Mouse (Mus musculus): Measurements from ENCODE around the gene Mrpl21. TPM values are rescaled to one million over a fixed set of nuclear protein-coding genes. Genes with fewer than 3 reads are reported as not detected.

Gene Mrpl21
- polyA plus RNA-seq, 1 experiment from 2014 or later = 104 TPM

DNA sequence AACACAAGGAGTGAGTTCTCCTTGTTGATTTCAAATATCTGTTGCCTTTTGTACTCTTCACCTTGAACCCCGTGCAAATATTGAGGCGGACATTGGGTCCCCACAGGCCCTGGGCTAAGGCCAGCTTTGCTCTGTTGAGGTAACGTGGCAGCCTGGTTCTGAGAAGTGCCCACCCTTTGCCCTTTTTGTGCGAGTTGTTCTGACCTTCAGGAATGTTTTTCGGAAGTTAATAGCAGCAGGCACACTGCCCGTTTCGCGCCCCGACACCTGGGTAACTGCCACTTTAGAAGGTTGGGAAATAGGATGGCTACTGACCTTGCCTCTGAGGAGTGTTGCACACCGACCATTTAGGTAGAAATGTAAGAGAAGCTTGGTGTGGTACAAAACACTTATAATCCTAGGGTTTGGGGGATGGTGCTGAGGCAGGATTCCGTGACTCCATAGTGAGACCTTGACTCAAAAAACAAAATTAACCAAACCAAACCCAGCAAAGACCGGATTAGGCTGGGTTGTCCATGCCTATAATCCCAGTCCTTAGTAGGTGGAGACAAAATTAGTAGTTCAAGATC, 43.9 kb downstream of the Mrpl21 start:
- peaks cover 18% of the 10 kb centered on the region for H3K27me3 ChIP-seq (ENCODE audit: control insufficient read depth, insufficient read depth, low read length)
- peaks cover 10% of the 10 kb centered on the region; the same call in 1 of the 2 replicates for H3K4me1 ChIP-seq (ENCODE audit: control insufficient read depth, insufficient read depth, low read length)
- 88% methylated on average over 12 of the region's 12 CpGs for WGBS
- H3K9me3 ChIP-seq (ENCODE audit: control insufficient read depth, low read length) = no peaks in the 10 kb centered on the region
- ATAC-seq (ENCODE audit: low read depth) = no peak
- H3K4me2 ChIP-seq (ENCODE audit: low read depth, low read length) = peak overlapping the region; percentile 57; the same call in 1 of the 2 replicates
- no peak overlapping the region for H3K27ac ChIP-seq (ENCODE audit: low read depth, low read length)
- H3K4me3 ChIP-seq (ENCODE audit: low read depth, low read length) = no peak overlapping the region
- H3K36me3 ChIP-seq (ENCODE audit: control insufficient read depth, insufficient read depth, low read length) = no peaks in the 10 kb centered on the region
- H3K9ac ChIP-seq (replicated peaks; ENCODE audit: low read depth, low read length) = no peak overlapping the region

DNA sequence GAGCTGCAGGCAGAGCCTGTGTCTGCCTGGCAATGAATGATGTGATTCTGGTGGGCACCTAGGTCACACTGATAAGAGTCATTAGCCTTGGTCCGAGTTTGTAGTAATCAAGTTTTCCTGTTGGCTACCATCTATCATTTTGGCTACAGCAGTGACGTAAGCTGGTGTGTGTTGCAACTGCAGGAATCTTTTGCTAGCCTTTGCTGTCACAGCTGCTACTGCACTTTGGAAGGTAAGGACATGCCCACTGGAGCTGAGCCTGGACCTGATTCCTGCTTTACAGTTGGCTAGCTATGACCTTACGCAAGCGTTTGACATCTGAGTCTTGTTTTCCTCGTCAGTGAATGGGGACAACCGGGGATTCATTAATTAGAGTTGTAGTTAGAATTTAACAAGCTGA, 50.5 kb downstream of the Mrpl21 start:
- Histone ChIP-seq H3K4me2 (ENCODE audit: low read depth, low read length) (no peak overlapping the region), H3K9me3 (ENCODE audit: control insufficient read depth, low read length) (no peaks in the 10 kb centered on the region), H3K27ac (ENCODE audit: low read depth, low read length) (no peak overlapping the region), H3K9ac (replicated peaks; ENCODE audit: low read depth, low read length) (no peak overlapping the region), H3K4me3 (ENCODE audit: low read depth, low read length) (no peak overlapping the region), H3K4me1 (ENCODE audit: control insufficient read depth, insufficient read depth, low read length) (0 out of 2 replicates have a peak, but pooled peaks cover 5% of the 10 kb centered on the region), H3K27me3 (ENCODE audit: control insufficient read depth, insufficient read depth, low read length) (no peaks in the 10 kb centered on the region), H3K36me3 (ENCODE audit: control insufficient read depth, insufficient read depth, low read length) (no peaks in the 10 kb centered on the region)
- WGBS = 60% methylated on average over 6 of the region's 6 CpGs
- no peak for ATAC-seq (ENCODE audit: low read depth)

DNA sequence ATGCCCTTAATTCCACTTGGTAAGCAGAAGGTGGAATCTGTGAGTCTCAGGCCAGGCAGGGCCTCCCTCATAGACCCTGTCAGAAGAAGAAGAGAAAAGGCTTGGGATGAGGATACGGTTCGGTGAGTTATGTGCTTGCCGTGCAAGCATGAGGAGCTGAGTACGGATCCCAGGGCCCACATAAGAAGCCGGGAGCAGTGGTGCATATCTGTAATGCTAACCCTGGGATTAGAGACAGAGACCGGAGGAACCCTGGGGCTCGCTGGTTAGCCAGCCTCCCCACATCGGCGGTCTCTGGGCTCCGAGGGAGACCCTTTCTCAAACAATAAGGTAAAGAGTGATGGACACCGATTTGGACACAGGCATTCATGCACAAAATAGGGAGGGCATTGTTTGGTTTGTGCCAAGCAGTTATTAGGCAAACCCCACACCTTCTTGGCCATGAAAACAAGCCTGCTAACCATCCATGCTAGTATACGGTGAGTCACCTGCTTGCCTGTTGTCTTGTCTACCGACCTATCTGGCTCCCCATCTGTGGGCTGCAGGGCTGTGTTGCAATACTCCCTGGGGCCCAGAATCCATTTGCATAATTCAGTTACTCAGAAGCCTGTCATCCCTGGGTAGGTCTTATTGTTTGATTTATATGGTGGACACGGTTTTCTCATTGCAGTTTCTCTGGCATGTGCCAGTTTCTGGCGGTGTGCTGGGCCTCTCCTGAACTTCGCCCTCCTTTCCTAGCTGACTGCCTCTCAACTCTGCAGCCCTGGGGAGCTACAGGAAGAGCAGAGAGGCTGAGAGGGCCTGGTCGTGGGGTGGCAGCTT, 51.2 kb downstream of the Mrpl21 start:
- no peak overlapping the region for H3K27ac ChIP-seq (ENCODE audit: low read depth, low read length)
- no peak for ATAC-seq (ENCODE audit: low read depth)

DNA sequence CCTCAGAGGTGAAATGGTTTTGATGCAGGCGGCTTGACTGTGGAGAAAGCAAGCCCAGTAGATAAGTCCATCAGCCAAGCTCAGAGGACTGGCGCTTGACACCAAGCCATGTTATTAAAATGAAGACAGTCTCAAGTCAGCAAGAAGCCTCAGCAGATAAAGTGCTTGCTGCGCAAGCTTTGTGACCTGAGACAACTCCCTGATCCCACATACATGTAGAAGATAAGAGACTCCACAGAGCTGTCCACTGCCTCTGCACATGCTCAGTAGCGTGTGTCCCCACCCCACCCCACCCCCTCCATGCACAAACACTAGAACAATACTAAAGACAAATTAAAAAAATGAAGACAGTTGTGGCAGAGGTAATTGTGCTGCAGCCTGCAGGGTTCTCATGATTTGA, 51.8 kb downstream of the Mrpl21 start:
- no peaks in the 10 kb centered on the region for H3K9me3 ChIP-seq (ENCODE audit: control insufficient read depth, low read length)
- H3K27me3 ChIP-seq (ENCODE audit: control insufficient read depth, insufficient read depth, low read length) = no peaks in the 10 kb centered on the region
- no peak for ATAC-seq (ENCODE audit: low read depth)
- H3K9ac ChIP-seq (replicated peaks; ENCODE audit: low read depth, low read length) = no peak overlapping the region
- 91% methylated on average over 4 of the region's 4 CpGs for WGBS
- no peak overlapping the region for H3K27ac ChIP-seq (ENCODE audit: low read depth, low read length)
- no peak overlapping the region for H3K4me3 ChIP-seq (ENCODE audit: low read depth, low read length)
- H3K4me1 ChIP-seq (ENCODE audit: control insufficient read depth, insufficient read depth, low read length) = 0 out of 2 replicates have a peak, but pooled peaks cover 5% of the 10 kb centered on the region
- H3K36me3 ChIP-seq (ENCODE audit: control insufficient read depth, insufficient read depth, low read length) = no peaks in the 10 kb centered on the region
- H3K4me2 ChIP-seq (ENCODE audit: low read depth, low read length) = no peak overlapping the region

More for the DNA sequence above, 51.2 kb downstream of the Mrpl21 start:
- no peaks in the 10 kb centered on the region for H3K36me3 ChIP-seq (ENCODE audit: control insufficient read depth, insufficient read depth, low read length)
- H3K4me2 ChIP-seq (ENCODE audit: low read depth, low read length) = no peak overlapping the region
- WGBS = 54% methylated on average over 17 of the region's 17 CpGs
- H3K4me1 ChIP-seq (ENCODE audit: control insufficient read depth, insufficient read depth, low read length) = 0 out of 2 replicates have a peak, but pooled peaks cover 5% of the 10 kb centered on the region
- no peaks in the 10 kb centered on the region for H3K9me3 ChIP-seq (ENCODE audit: control insufficient read depth, low read length)
- no peak overlapping the region for H3K4me3 ChIP-seq (ENCODE audit: low read depth, low read length)
- no peaks in the 10 kb centered on the region for H3K27me3 ChIP-seq (ENCODE audit: control insufficient read depth, insufficient read depth, low read length)
- H3K9ac ChIP-seq (replicated peaks; ENCODE audit: low read depth, low read length) = no peak overlapping the region

DNA sequence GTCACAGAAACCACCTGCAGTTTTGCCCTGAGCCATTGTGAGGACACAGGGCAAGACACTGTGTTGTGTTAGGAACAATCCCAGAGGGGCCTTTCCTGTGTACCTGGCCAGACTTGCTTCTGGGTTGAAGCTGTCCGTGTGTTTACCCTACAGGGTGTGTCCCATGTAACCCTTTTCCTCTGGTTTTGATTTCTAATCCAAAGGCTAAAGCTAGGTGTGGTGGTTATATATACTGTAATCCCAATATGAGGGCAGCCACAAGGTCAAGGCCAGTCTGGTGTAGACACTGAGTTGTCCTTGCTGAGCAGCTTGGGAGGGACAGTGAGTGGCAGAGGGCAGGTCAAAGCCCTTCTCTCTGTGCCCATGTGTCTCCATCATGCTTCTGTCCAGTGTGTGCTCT, 53.2 kb downstream of the Mrpl21 start:
- Histone ChIP-seq H3K4me2 (ENCODE audit: low read depth, low read length) (no peak overlapping the region), H3K27me3 (ENCODE audit: control insufficient read depth, insufficient read depth, low read length) (no peaks in the 10 kb centered on the region)

DNA sequence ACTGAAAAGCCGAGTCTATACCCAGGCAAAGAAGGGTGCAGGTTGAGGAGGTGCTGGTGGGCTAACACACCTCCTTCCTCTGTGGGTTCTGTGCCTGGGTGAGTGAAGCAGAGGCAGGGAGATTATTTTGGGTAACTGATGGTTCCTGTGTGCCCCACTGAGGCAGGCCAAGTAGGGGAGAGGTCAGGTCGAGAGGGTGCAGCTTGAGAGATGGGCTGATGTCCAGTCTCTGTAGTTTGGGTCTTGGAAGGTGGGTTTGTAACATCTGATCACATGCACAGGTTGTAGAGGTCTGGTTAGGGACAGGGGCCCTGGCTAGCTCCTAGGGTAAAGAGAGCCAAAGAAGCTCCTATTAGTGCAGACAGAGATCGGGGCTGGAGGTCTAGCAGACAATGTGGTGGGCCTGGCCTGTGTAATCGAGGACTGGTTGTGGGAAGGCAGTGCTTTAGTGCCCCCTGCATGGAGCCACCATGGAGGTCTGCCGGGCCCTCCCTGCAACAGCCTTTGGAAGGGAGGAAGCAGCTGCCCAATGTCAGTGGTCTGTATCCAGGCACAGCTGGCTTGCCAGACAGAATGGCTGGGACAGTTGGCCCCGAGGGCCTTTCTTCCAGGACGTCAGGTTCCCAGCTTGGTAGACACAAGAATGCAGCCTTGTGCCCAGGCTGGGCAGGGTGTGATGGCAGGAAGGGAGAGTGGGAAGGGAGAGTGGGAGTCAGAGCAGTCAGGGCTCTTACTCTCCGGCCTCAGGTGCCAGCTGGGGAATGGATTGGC, 54.0 kb downstream of the Mrpl21 start:
- H3K4me3 ChIP-seq (ENCODE audit: low read depth, low read length) = no peak overlapping the region
- no peak overlapping the region for H3K4me2 ChIP-seq (ENCODE audit: low read depth, low read length)
- no peaks in the 10 kb centered on the region for H3K27me3 ChIP-seq (ENCODE audit: control insufficient read depth, insufficient read depth, low read length)
- 0 out of 2 replicates have a peak, but pooled peaks cover 5% of the 10 kb centered on the region for H3K4me1 ChIP-seq (ENCODE audit: control insufficient read depth, insufficient read depth, low read length)
- no peak overlapping the region for H3K9ac ChIP-seq (replicated peaks; ENCODE audit: low read depth, low read length)
- 68% methylated on average over 8 of the region's 8 CpGs for WGBS
- H3K9me3 ChIP-seq (ENCODE audit: control insufficient read depth, low read length) = no peaks in the 10 kb centered on the region
- no peak for ATAC-seq (ENCODE audit: low read depth)
- no peak overlapping the region for H3K27ac ChIP-seq (ENCODE audit: low read depth, low read length)
- no peaks in the 10 kb centered on the region for H3K36me3 ChIP-seq (ENCODE audit: control insufficient read depth, insufficient read depth, low read length)

More for the DNA sequence above, 53.2 kb downstream of the Mrpl21 start:
- 0 out of 2 replicates have a peak, but pooled peaks cover 5% of the 10 kb centered on the region for H3K4me1 ChIP-seq (ENCODE audit: control insufficient read depth, insufficient read depth, low read length)
- H3K4me3 ChIP-seq (ENCODE audit: low read depth, low read length) = no peak overlapping the region
- no peak for ATAC-seq (ENCODE audit: low read depth)
- H3K9ac ChIP-seq (replicated peaks; ENCODE audit: low read depth, low read length) = no peak overlapping the region
- no peak overlapping the region for H3K27ac ChIP-seq (ENCODE audit: low read depth, low read length)
- H3K36me3 ChIP-seq (ENCODE audit: control insufficient read depth, insufficient read depth, low read length) = no peaks in the 10 kb centered on the region
- 72% methylated on average over 1 of the region's 1 CpGs for WGBS
- H3K9me3 ChIP-seq (ENCODE audit: control insufficient read depth, low read length) = no peaks in the 10 kb centered on the region

DNA sequence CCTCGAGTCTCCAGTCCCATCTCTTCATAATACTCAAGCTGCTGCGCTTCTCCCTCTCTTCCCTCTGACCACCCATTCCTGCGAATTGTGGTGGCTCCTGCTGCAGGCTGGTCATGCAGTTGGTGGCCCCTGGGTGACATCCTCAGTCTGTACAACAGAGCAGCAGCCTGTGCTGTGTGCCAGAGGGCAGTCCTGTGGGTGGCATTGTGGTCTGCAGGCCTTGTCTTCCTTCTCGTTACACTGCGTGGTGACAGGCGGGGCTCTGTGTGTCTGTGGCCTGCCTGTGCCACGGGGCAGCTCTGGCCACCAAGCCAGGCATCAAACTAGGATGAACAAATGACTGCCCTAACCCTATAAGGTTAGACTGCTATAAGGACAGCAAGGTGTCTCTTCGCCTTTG, 56.5 kb downstream of the Mrpl21 start:
- Histone ChIP-seq H3K36me3 (ENCODE audit: control insufficient read depth, insufficient read depth, low read length) (no peaks in the 10 kb centered on the region), H3K9me3 (ENCODE audit: control insufficient read depth, low read length) (no peaks in the 10 kb centered on the region), H3K9ac (replicated peaks; ENCODE audit: low read depth, low read length) (no peak overlapping the region), H3K4me1 (ENCODE audit: control insufficient read depth, insufficient read depth, low read length) (0 out of 2 replicates have a peak, but pooled peaks cover 2% of the 10 kb centered on the region), H3K4me3 (ENCODE audit: low read depth, low read length) (no peak overlapping the region), H3K27ac (ENCODE audit: low read depth, low read length) (no peak overlapping the region), H3K4me2 (ENCODE audit: low read depth, low read length) (no peak overlapping the region), H3K27me3 (ENCODE audit: control insufficient read depth, insufficient read depth, low read length) (no peaks in the 10 kb centered on the region)
- WGBS = 88% methylated on average over 8 of the region's 8 CpGs
- ATAC-seq (ENCODE audit: low read depth) = no peak

DNA sequence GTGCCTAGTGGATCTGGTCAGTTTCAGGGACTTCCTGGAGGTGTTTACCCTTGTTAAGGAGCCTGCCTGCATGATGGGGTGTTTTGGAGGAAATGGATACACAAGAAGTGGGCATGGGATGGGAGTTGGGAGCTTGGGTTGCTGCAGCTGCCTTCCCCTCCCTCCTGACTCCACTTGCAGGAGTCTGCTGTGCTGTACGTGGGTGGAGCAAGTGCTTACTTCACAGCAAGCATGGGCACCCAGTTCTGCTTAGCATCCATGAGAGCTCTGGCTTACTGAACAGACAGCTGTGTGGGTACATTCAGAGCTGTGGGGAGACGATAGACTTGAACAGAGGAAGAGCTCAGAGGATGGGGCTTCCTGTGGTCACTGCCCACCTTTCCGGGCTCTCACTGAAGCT, 58.3 kb downstream of the Mrpl21 start:
- Histone ChIP-seq H3K36me3 (ENCODE audit: control insufficient read depth, insufficient read depth, low read length) (no peaks in the 10 kb centered on the region), H3K4me2 (ENCODE audit: low read depth, low read length) (no peak overlapping the region), H3K27me3 (ENCODE audit: control insufficient read depth, insufficient read depth, low read length) (no peaks in the 10 kb centered on the region), H3K4me3 (ENCODE audit: low read depth, low read length) (no peak overlapping the region), H3K9me3 (ENCODE audit: control insufficient read depth, low read length) (no peaks in the 10 kb centered on the region), H3K4me1 (ENCODE audit: control insufficient read depth, insufficient read depth, low read length) (no peaks in the 10 kb centered on the region), H3K27ac (ENCODE audit: low read depth, low read length) (no peak overlapping the region), H3K9ac (replicated peaks; ENCODE audit: low read depth, low read length) (no peak overlapping the region)
- no peak for ATAC-seq (ENCODE audit: low read depth)
- 89% methylated on average over 3 of the region's 3 CpGs for WGBS
